Mouse (Mus musculus): ENCODE data around the gene Usp19.

- TF ChIP-seq CTCF (IDR thresholded peaks at IDR 0.05; ENCODE audit: insufficient read depth, low read length) (no peak), POLR2A (IDR thresholded peaks at IDR 0.05; ENCODE audit: borderline replicate concordance, extremely low read depth, low read depth, low read length) (no peak)
Measured at GRCm38 (mm10) chr9:108525400-108525799, 35.0 kb downstream of the Usp19 start.

Measured in lung, adult 2 months (tissue).